ENCODE assay signal across 15 mouse cellular contexts in the genomic region with DNA sequence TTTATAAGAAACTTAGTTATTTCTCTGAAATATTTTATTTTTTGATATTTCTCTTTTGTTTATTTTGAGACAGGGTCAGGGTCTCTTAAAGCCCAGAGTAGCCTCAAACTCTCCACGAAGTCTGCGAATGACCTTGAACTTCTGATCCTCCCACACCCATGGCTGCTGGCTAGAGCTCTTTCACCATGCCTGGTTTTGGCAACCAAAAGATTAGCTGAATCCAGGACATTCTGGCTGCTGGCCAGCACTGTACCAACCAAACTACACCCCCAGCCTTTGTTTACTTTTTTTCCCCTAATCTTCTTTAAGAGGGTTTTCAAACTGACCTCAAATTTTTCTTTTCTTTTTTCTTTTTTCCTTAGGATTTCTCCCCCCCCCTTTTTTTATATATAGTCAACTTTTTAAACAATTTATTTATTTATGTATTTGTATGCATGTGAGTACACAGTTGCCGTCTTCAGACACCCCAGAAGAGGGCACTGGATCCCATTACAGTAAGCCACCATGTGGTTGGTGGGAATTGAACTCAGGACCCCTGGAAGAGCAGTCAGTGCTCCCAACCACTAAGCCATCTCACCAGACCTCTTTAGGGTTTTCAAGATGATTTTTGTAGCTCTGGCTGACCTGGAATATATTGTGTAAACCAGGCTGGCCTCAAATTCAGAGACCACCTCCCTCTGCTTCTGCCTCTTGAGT.
DNase-seq lines count a peak whose midpoint lies in the region; ATAC-seq and TF ChIP-seq lines count a peak whose summit lies in the region.
"Had no signal": no experiment of that assay in that cellular context is flagged by ENCODE, and none has a peak within 500 bp of the region (broad histone marks: within the 10 kb centered on the region; RNA-seq: fewer than 3 reads in every experiment).

No protein-coding gene starts in this region.

- TF ChIP-seq CTCF in kidney, adult 2 months (conservative IDR thresholded peaks at IDR 0.05; ENCODE audit: insufficient read depth, insufficient read length, low read depth, low read length): no peak; the same call in 1 of the 2 replicates

- no peak overlapping the region for H3K4me2 ChIP-seq in kidney, embryonic 14.5 days (replicated peaks; ENCODE audit: low read depth, low read length)
- H3K4me2 ChIP-seq: forebrain, embryonic 15.5 days; heart, embryonic 15.5 days; hindbrain, embryonic 14.5 days; midbrain, embryonic 13.5 days had no signal

- H3K27ac ChIP-seq in kidney, adult 2 months (ENCODE audit: insufficient read depth, low read depth, low read length): no peak overlapping the region
- H3K27ac ChIP-seq in kidney, embryonic 14.5 days (ENCODE audit: low read depth, low read length): no peak overlapping the region
- H3K27ac ChIP-seq: embryonic facial prominence, embryonic 10.5 days; forebrain, embryonic 15.5 days; heart, embryonic 15.5 days; hindbrain, embryonic 14.5 days; midbrain, embryonic 13.5 days had no signal

- DNase-seq in kidney, adult 2 months: peak; percentile 61
- DNase-seq in lung, postnatal 25 days (ENCODE audit: low spot score): peak; percentile 26
- DNase-seq in lung, postnatal 10 days: no peak
- DNase-seq in adipocyte (ENCODE audit: low spot score): peak; percentile 70
- DNase-seq in testis, postnatal 14 days (ENCODE audit: low spot score): peak; percentile 27
- DNase-seq in layer of hippocampus, adult 9-11 months: no peak
- DNase-seq: gastrocnemius, postnatal 25 days; thymus, postnatal 4 days had no signal

- TF ChIP-seq POLR2A in kidney, adult 2 months (IDR thresholded peaks at IDR 0.05; ENCODE audit: low read depth, low read length): no peak

- H3K9ac ChIP-seq in kidney, embryonic 14.5 days (ENCODE audit: low read depth, low read length): no peak overlapping the region
- H3K9ac ChIP-seq: forebrain, embryonic 15.5 days; heart, embryonic 15.5 days; hindbrain, embryonic 14.5 days; midbrain, embryonic 13.5 days had no signal

- ATAC-seq in kidney, embryonic 14.5 days (ENCODE audit: low FRiP score, low TSS enrichment): no peak
- ATAC-seq in erythroid progenitor cell, adult 5-6 weeks (replicated peaks; ENCODE audit: low FRiP score, poor library complexity, severe bottlenecking): no peak
- ATAC-seq: forebrain, embryonic 15.5 days; midbrain, embryonic 13.5 days had no signal

- H3K9me3 ChIP-seq in kidney, embryonic 14.5 days (ENCODE audit: control insufficient read depth, low read length): no peaks in the 10 kb centered on the region
- H3K9me3 ChIP-seq: embryonic facial prominence, embryonic 10.5 days; forebrain, embryonic 15.5 days; heart, embryonic 15.5 days; midbrain, embryonic 13.5 days had no signal

- no peaks in the 10 kb centered on the region for H3K27me3 ChIP-seq in kidney, adult 2 months (replicated peaks; ENCODE audit: control insufficient read depth, insufficient read depth, low read length)
- H3K27me3 ChIP-seq in kidney, embryonic 14.5 days (ENCODE audit: control insufficient read depth, insufficient read depth, low read length): no peaks in the 10 kb centered on the region
- H3K27me3 ChIP-seq: forebrain, embryonic 15.5 days; heart, embryonic 15.5 days; midbrain, embryonic 13.5 days had no signal

- H3K36me3 ChIP-seq in kidney, adult 2 months (ENCODE audit: control insufficient read depth, insufficient read depth, low read length): no peaks in the 10 kb centered on the region
- no peaks in the 10 kb centered on the region for H3K36me3 ChIP-seq in kidney, embryonic 14.5 days (ENCODE audit: control insufficient read depth, insufficient read depth, low read length)
- H3K36me3 ChIP-seq: embryonic facial prominence, embryonic 10.5 days; forebrain, embryonic 15.5 days; heart, embryonic 15.5 days; midbrain, embryonic 13.5 days had no signal

- H3K4me3 ChIP-seq in kidney, adult 2 months (ENCODE audit: insufficient read depth, low read depth, low read length): no peak overlapping the region
- no peak overlapping the region for H3K4me3 ChIP-seq in kidney, embryonic 14.5 days (ENCODE audit: low read length)
- H3K4me3 ChIP-seq: embryonic facial prominence, embryonic 10.5 days; forebrain, embryonic 15.5 days; heart, embryonic 15.5 days; midbrain, embryonic 13.5 days had no signal

- peaks cover 11% of the 10 kb centered on the region; the same call in 1 of the 2 replicates for H3K4me1 ChIP-seq in kidney, adult 2 months (ENCODE audit: control insufficient read depth, insufficient read depth, low read length)
- no peaks in the 10 kb centered on the region for H3K4me1 ChIP-seq in kidney, embryonic 14.5 days (ENCODE audit: control insufficient read depth, insufficient read depth, low read length)
- H3K4me1 ChIP-seq: embryonic facial prominence, embryonic 10.5 days; forebrain, embryonic 15.5 days; midbrain, embryonic 13.5 days had no signal

- 72% methylated on average over 3 of the region's 3 CpGs for WGBS in kidney, adult 2 months
- WGBS in kidney, embryonic 14.5 days: 83% methylated on average over 3 of the region's 3 CpGs

Comparison
In these comparisons a context has a peak if more than half of its experiments do, and no peak if none do; other contexts are left out.
1. DNase-seq: peak in kidney, adult 2 months (single experiment), lung, postnatal 25 days (single experiment), adipocyte (single experiment) and testis, postnatal 14 days (single experiment); none in lung, postnatal 10 days (single experiment) and layer of hippocampus, adult 9-11 months (single experiment).